Mouse (Mus musculus): ENCODE results near the gene Ubr1. TPM values are rescaled to one million over a fixed set of nuclear protein-coding genes. Genes with fewer than 3 reads are reported as not detected.
A peak's percentile ranks its signal among the peaks of the same experiment; 100 is the strongest.

Gene Ubr1
- total RNA-seq, 2 experiments from 2014 or later, result 42.0 to 46.7 TPM

DNA sequence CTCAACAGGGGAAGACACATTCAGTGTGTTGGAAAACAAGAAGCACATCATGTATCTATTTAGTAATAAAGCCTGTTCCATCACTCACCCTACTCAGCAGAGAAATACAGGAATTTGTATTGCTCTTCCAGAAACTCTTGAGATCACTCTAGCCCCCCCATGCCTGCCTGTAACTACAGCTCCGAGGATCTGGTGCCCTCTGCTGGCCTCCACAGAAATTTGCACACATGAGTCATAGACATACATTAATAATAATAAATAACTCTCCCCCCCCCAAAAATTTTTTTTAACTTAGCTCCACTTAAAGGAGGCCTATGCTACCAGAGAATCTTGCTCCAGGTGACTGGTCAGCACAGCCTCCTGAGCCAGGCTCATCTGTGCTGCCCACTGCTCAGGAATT is 104.0 kb downstream of the Ubr1 start:
- peak in 1 of 2 experiments; percentile 60 for DNase-seq (ENCODE audit: extremely low spot score in 1 of 2, low spot score in 1 of 2)

DNA sequence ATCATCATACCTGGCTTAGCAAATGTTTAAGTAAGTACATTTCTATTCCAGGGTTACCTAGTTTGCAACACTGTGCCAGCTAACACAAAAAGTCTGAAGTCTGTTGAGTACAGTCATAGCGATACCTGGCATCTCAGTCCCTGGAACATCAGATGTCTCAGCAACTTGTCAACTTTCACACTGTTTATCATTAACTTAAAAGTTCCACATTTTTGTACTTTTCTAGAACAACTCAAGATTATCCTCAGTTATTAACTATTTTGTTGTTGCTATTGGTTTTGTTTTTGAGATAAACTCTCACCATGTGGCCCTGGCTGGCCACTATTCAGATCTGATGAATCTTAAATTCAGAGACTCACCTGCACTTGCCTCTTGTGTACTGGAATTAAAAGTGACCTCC is 107.1 kb downstream of the Ubr1 start:
- no peak for DNase-seq (ENCODE audit: extremely low spot score in 1 of 2, low spot score in 1 of 2)

- DNase-seq (ENCODE audit: extremely low spot score in 1 of 2, low spot score in 1 of 2), result no peak
Measured at GRCm38 (mm10) chr2:120860699-120861098, 109.8 kb downstream of the Ubr1 start.

DNA sequence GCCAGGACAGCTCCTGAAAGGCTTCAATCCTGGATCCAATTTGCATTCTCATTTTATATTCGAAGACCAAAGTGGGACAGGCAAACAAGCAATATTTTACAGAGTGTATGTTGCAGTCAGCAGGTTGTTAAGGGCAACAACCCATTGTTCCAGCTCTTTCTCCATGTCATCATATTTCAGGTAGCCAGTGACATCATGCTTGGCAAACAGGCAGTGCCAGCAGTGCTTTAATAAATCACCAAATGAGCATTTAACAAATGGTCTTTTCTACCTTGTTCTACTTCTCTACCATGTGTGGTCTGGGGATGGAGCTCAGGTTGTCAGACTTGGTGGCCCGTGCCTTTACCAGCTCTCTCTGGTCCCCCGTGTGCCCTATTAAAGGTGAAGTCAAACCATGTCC is 112.4 kb downstream of the Ubr1 start:
- no peak for DNase-seq (ENCODE audit: extremely low spot score in 1 of 2, low spot score in 1 of 2)

DNA sequence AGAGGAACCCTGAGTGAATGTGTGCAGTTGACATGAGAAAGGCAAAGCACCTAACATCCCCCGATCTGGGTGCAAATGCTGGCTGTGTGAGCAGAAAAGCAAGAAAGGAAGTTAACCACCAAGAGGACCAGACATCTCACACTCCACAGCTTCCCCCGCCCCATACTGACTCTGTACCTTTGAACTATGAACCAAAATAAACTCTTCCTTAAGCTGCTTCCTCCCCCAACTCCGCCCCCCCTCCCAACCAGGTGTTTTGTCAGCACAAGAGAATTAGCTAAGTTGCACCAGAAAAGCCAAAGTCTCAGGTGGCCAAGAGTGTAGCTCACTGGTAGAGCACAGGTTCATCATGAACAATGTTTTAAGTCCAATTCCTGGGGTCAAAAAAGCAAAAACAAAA is 117.4 kb downstream of the Ubr1 start:
- no peak for DNase-seq (ENCODE audit: extremely low spot score in 1 of 2, low spot score in 1 of 2)

- no peak for DNase-seq (ENCODE audit: extremely low spot score in 1 of 2, low spot score in 1 of 2)
Measured at GRCm38 (mm10) chr2:120852626-120853025, 117.9 kb downstream of the Ubr1 start.

- peak; percentile 98 to 99 for DNase-seq (ENCODE audit: extremely low spot score in 1 of 2, low spot score in 1 of 2)
Measured at GRCm38 (mm10) chr2:120850424-120851082, 120.0 kb downstream of the Ubr1 start, which contains the start of gene Ttbk2. Gene Ttbk2, minus strand, starts transcription at chr2:120850604.

DNA sequence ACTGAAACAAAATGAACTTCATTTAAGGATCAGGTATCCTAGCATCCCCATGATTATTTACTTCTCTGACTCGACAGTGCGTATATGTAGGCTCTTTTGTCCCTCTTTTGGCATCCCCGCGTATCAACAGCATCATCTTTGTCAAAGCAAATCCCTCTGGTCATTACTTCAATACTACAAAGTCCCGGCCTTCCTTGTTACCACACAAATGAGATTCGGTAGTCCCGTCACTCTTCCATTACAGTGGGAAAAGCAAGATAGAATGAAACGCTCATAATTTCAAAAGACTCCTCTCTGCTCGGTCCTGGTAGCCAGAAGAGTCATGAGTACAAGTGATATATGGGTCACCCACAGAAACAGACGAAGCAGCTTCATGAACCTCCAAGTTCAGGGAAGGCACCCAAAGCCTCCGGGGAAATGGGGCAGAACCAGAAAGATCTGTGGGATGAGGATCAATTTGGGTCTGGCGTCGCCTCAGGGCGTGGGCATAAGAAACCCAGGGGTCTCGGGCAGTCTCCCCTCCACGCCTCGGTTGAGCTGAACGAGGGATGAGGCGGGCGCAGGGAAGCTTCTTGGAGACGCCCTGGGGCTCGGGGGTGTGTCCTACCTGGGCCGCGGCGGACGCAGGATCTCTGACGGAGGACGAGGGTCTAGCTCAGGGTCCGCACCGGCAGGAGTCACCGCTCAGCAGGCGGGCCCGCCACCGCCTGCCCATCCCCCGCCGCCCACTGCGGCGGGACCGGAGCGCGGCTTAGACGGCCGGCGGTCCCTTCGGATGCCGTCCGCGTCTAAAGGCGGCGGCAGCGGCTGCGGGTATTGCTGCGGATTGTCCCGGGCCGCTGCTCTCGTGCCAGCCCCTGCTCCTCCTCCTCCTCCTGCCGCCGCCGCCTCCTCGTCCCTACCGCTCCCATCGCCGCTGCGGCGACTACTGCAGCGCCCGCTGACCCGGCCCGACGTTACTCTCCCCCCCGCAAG is 120.8 kb downstream of the Ubr1 start, which contains the start of gene Cdan1:
Gene Cdan1, minus strand, starts transcription at position 680 of the 975 bp plus-strand sequence.
- DNase-seq (ENCODE audit: extremely low spot score in 1 of 2, low spot score in 1 of 2), result peak; percentile 26 to 34

DNA sequence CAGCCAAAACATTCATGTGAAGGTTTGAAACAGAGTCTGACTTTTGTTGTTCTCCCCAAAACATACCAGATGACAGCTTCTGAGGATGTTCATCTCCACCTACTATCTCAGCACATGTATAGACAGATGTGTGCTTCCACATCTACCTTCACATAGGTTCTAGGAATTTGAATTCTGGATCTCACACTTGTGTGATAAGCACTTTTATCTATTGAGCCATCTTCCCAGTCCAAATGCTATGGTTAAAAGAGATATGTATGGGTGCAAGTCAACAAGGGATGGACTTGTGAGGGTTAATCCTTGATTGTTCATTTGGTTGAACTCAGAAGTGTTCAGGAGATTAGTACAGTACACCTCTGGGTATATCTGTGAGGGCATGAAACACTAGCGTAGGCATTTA is 125.2 kb downstream of the Ubr1 start:
- no peak for DNase-seq (ENCODE audit: extremely low spot score in 1 of 2, low spot score in 1 of 2)

DNA sequence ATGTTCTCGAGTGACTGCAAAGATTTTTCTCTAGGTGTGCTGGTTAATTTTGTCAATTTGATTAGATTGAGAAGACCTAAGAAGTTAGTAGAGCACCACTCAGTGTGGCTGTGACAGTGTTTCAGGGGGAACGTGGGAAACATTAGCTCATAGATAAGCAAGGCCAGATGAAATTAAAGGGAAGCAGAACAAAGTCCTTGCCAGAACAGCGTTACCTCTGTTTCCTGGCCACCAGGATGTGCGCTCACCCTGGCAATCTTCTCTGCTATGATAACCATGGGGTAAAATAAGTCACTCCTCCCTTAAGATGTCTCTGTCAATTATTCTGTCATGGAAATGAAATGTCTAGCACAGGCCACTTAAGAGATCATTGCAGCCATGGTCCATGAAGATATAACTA is 126.5 kb downstream of the Ubr1 start:
- no peak for DNase-seq (ENCODE audit: extremely low spot score in 1 of 2, low spot score in 1 of 2)

DNA sequence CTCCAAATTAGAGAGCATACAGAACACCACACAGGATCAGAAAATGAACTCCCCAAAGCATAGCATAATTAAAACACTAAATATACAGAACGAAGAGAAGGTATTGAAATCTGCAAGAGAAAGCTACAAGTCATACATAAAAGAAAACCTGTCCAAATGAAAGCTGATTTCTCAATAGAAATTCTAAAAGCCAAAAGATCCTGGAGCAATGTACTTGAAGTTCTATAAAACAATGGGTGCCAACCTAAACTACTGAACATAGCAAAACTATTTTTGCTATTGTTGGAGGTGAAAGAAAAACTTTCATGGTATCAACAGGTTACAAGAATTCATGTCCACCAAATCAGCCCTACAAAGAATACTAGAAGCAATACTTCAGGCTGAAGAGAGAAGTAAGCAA is 129.3 kb downstream of the Ubr1 start:
- no peak for DNase-seq (ENCODE audit: extremely low spot score in 1 of 2, low spot score in 1 of 2)

DNA sequence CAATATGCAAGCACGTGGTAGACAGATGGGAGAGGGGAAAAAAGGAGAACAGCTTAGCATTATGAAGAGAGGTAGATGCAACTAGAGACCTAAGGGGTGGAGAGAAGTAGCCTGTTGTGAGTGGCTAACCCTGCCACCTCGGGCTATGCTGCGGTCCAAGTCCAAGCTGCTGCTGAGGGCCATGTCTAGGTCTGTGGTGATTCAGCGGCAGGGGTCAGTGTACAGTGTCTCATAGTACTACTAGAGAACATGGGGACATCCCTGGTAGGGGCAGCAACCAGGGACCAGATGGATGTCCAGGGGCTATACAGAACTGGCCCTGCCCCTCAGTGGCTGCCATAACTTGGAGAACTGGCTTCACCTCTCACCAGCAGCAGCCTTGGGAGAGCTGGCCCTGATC is 135.3 kb downstream of the Ubr1 start:
- DNase-seq (ENCODE audit: extremely low spot score in 1 of 2, low spot score in 1 of 2), result no peak

GRCm38 (mm10) chr2:120826936-120827638 is 143.4 kb downstream of the Ubr1 start:
- no peak for DNase-seq (ENCODE audit: extremely low spot score in 1 of 2, low spot score in 1 of 2)

Small RNAs within 50 kb of the gene (microRNA-seq; reads per million reads assigned to microRNA genes)
- 0 reads per million in 2 experiments for gene Gm44325

Other genes starting within 250 kb of the Ubr1 start
- 10 to 100 TPM; 22.8 to 31.9 TPM for gene Cdan1, start 120.6 kb downstream of the Ubr1 start, total RNA-seq (2021)
- gene Ttbk2, start 120.1 kb downstream of the Ubr1 start, total RNA-seq (2021), result 10 to 100 TPM; 63.0 to 72.8 TPM
- 10 to 100 TPM; 21.8 to 27.5 TPM for gene Tmem62, start 6.3 kb upstream of the Ubr1 start, total RNA-seq (2021)
- gene Ccndbp1, start 37.7 kb upstream of the Ubr1 start, total RNA-seq (2021), result 10 to 100 TPM; 58.4 to 58.8 TPM
- gene Epb42, start 66.4 kb upstream of the Ubr1 start, total RNA-seq (2021), result not detected
- not detected for gene Tgm5, start 115.1 kb upstream of the Ubr1 start, total RNA-seq (2021)
- gene Tgm7, start 139.1 kb upstream of the Ubr1 start, total RNA-seq (2021), result under 1 TPM; 0.15 to 0.16 TPM
- gene Adal, start 169.7 kb upstream of the Ubr1 start, total RNA-seq (2021), result 10 to 100 TPM; 17.9 to 19.6 TPM
- 1 to 10 TPM; 7.7 to 9.2 TPM for gene Lcmt2, start 169.9 kb upstream of the Ubr1 start, total RNA-seq (2021)
- 10 to 100 TPM; 34.8 to 37.8 TPM for gene Tubgcp4, start 199.9 kb upstream of the Ubr1 start, total RNA-seq (2021)
- 1 to 10 TPM; 6.1 to 6.4 TPM for gene Zscan29, start 200.4 kb upstream of the Ubr1 start, total RNA-seq (2021)

Data from layer of hippocampus, postnatal 25 days (tissue).